1 mouse cellular context compared by ENCODE assay signal in the genomic region with DNA sequence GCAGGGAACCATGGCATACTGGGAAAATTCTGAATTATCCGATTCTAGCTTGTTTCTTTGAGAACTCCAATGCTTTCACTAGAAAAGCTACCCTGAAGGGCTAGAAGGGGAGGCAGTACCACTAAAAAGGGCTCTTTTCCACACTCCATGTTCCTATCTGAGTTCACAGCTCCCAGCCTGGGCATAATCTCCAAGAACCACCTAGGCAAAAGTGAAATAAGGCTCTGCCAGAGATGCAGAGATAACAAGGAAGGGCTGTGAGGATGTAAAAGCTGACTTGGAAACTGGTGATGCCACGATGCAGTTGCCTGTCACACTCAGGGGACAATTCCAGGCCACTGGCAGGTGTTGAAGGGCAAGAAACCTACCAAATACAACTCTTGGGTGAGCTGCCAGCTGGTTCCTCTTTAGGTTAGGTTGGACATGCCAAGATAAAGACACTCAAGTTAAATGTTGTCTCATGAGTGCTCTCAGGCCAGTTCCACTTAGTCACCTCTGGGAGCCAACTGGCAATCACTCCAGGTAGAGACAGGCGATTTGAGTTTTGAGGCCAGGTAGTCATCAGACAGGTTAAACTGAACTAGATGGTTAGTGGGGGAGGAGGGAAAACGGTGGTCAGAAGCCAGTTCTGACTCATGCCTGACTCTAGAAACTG.
TF ChIP-seq lines count a peak whose summit lies in the region.

No protein-coding gene starts in this region.

TF ChIP-seq in MEL, 35 proteins besides CTCF, POLR2A, EP300 and RAD21:
- TF ChIP-seq MXI1 (IDR thresholded peaks at IDR 0.05; ENCODE audit: low read depth, low read length) (no peak), BHLHE40 (IDR thresholded peaks at IDR 0.05; ENCODE audit: borderline replicate concordance, low read depth, low read length) (no peak), TCF12 (IDR thresholded peaks at IDR 0.05; ENCODE audit: low read depth, low read length) (peak; percentile 41; the same call in 1 of the 2 replicates), TAL1 (IDR thresholded peaks at IDR 0.05; ENCODE audit: low read length) (peak; percentile 13; the same call in 1 of the 2 replicates), E2F4 (IDR thresholded peaks at IDR 0.05; ENCODE audit: borderline replicate concordance, low read depth, low read length) (no peak), MAX (IDR thresholded peaks at IDR 0.05; ENCODE audit: low read length) (no peak), GATA1 (IDR thresholded peaks at IDR 0.05; ENCODE audit: low read depth, low read length) (0 out of 2 replicates have a peak, but pooled peaks have one; percentile 43), NRF1 (IDR thresholded peaks at IDR 0.05; ENCODE audit: insufficient read depth, low read depth, low read length, poor library complexity, severe bottlenecking) (no peak)
